Mouse (Mus musculus) adrenal gland, postnatal 0 days (tissue): ENCODE measurements around the gene Gm12888. TPM values are rescaled to one million over a fixed set of nuclear protein-coding genes. Genes with fewer than 3 reads are reported as not detected.

Experiments
- polyA plus RNA-seq: library from polyadenylated mRNA; unstranded; fragments of >200 nt; fragmentation: Nextera tagmentation; extraction: Ambion mirVana; gene quantifications from 2 replicates; pipeline ENCODE4 v1.2.1, GENCODE M21; 2015

Gm12888 gene
- not detected in 2 replicates for polyA plus RNA-seq

GRCm38 (mm10) chr4:121324817-121325216, at the start of gene Gm12888:
TSS of gene Gm12888 (minus strand) at chr4:121324917.

Other genes starting within 250 kb of the Gm12888 start
- 23.2 and 33.0 TPM in 2 replicates for gene Zmpste24, start 226.7 kb downstream of the Gm12888 start, polyA plus RNA-seq
- gene Tmco2, start 215.7 kb downstream of the Gm12888 start, polyA plus RNA-seq = not detected in 2 replicates
- 6.2 and 11.0 TPM in 2 replicates for gene Rlf, start 109.8 kb downstream of the Gm12888 start, polyA plus RNA-seq
- gene Gm12886, start 98.2 kb upstream of the Gm12888 start, polyA plus RNA-seq = not detected in 2 replicates